Mouse (Mus musculus) myocyte (in vitro differentiated cells): ENCODE measurements around the gene Olfr371. TPM values are rescaled to one million over a fixed set of nuclear protein-coding genes. Genes with fewer than 3 reads are reported as not detected.

Experiments used
- H3K27me3 ChIP-seq: one replicate; pipeline ENCODE4 v1.6.1; 2011; ENCODE audit not compliant: control insufficient read depth, insufficient read depth, insufficient read length
- H3K36me3 ChIP-seq: one replicate; pipeline ENCODE4 v1.6.1; 2011; ENCODE audit not compliant: control insufficient read depth, insufficient read depth
- H3K4me2 ChIP-seq: one replicate; pipeline ENCODE4 v1.6.1; 2011; ENCODE audit warnings: low read depth, control low read depth
- H3K4me3 ChIP-seq: one replicate; pipeline ENCODE4 v1.5.1; 2011; ENCODE audit warnings: mild to moderate bottlenecking, control low read depth, moderate library complexity
- H3K79me2 ChIP-seq: one replicate; pipeline ENCODE4 v1.6.1; 2011; ENCODE audit not compliant: control insufficient read depth, insufficient read depth
- H3ac ChIP-seq: one replicate; pipeline ENCODE4 v1.6.1; 2011; ENCODE audit not compliant: control insufficient read depth, insufficient read length
- CEBPB ChIP-seq: IDR thresholded peaks from 2 replicates; pipeline ENCODE4 v1.6.1; 2011; ENCODE audit warnings: mild to moderate bottlenecking, moderate library complexity; ENCODE audit not compliant: poor library complexity, insufficient read depth, severe bottlenecking
- E2F4 ChIP-seq: IDR thresholded peaks from one replicate; pipeline ENCODE4 v1.6.1; 2011; ENCODE audit warnings: mild to moderate bottlenecking, control low read depth, moderate library complexity; ENCODE audit not compliant: insufficient read depth
- MAX ChIP-seq: IDR thresholded peaks from one replicate; pipeline ENCODE4 v1.6.1; 2011; ENCODE audit warnings: low read depth, mild to moderate bottlenecking, control low read depth
- MYOD1 ChIP-seq, 3 experiments: IDR thresholded peaks; one replicate each; pipeline ENCODE4 v1.6.1; 2011; ENCODE audit warnings: control low read depth in 2 of 3, low read depth in 2 of 3, mild to moderate bottlenecking in 2 of 3, moderate library complexity in 1 of 3; ENCODE audit not compliant: insufficient read length in 2 of 3, control insufficient read depth in 1 of 3
- MYOG ChIP-seq, 3 experiments: IDR thresholded peaks; one replicate each; pipeline ENCODE4 v1.6.1; 2011; ENCODE audit warnings: control low read depth in 2 of 3, low read depth in 2 of 3, mild to moderate bottlenecking in 2 of 3; ENCODE audit not compliant: insufficient read length in 2 of 3, control insufficient read depth in 1 of 3, insufficient read depth in 1 of 3
- POLR2A ChIP-seq: IDR thresholded peaks from one replicate; pipeline ENCODE4 v1.6.1; 2011; ENCODE audit warnings: low read depth, mild to moderate bottlenecking, control low read depth, moderate library complexity; ENCODE audit not compliant: insufficient read length
- POLR2AphosphoS2 ChIP-seq: IDR thresholded peaks from one replicate; pipeline ENCODE4 v1.6.1; 2011; ENCODE audit warnings: low read depth, control low read depth; ENCODE audit not compliant: insufficient read length
- REST ChIP-seq: IDR thresholded peaks from one replicate; pipeline ENCODE4 v1.6.1; 2011; ENCODE audit warnings: mild to moderate bottlenecking, control low read depth, moderate library complexity; ENCODE audit not compliant: insufficient read depth, insufficient read length
- SRF ChIP-seq: IDR thresholded peaks from one replicate; pipeline ENCODE4 v1.6.1; 2011; ENCODE audit warnings: low read depth; ENCODE audit not compliant: control insufficient read depth, insufficient read length
- TCF12 ChIP-seq: IDR thresholded peaks from one replicate; pipeline ENCODE4 v1.6.1; 2011; ENCODE audit warnings: mild to moderate bottlenecking, control low read depth; ENCODE audit not compliant: poor library complexity, insufficient read depth, severe bottlenecking
- TCF3 ChIP-seq: IDR thresholded peaks from one replicate; pipeline ENCODE4 v1.6.1; 2011; ENCODE audit warnings: low read depth, control low read depth; ENCODE audit not compliant: insufficient read length
- USF1 ChIP-seq: IDR thresholded peaks from one replicate; pipeline ENCODE4 v1.6.1; 2011; ENCODE audit warnings: low read depth, mild to moderate bottlenecking, control low read depth, moderate library complexity
- polyA plus RNA-seq: library from polyadenylated mRNA; unstranded; fragments of >200 nt; fragmentation: generic; extraction: Trizol; gene quantifications from one replicate; pipeline ENCODE4 v1.2.1, GENCODE M21; 2012; ENCODE audit warnings: missing spikeins

The Olfr371 gene
- not detected for polyA plus RNA-seq

- Histone ChIP-seq H3K79me2 (no peaks in the 10 kb centered on the region), H3K27me3 (no peaks in the 10 kb centered on the region), H3ac (no peak within 1 kb of the TSS), H3K36me3 (no peaks in the 10 kb centered on the region), H3K4me3 (no peak within 1 kb of the TSS), H3K4me2 (no peak within 1 kb of the TSS)
- TF ChIP-seq MAX: no peak
- no peak for TF ChIP-seq POLR2AphosphoS2
- no peak for TF ChIP-seq TCF3
- no peak for TF ChIP-seq CEBPB
- TF ChIP-seq POLR2A: no peak
- TF ChIP-seq MYOG (IDR thresholded peaks at IDR 0.05; ENCODE audit: control insufficient read depth in 1 of 3, insufficient read depth in 1 of 3, insufficient read length in 2 of 3, low read depth in 2 of 3): no peak
- TF ChIP-seq REST: no peak
- TF ChIP-seq TCF12: no peak
- TF ChIP-seq USF1: no peak
- no peak for TF ChIP-seq SRF
- no peak for TF ChIP-seq E2F4
- TF ChIP-seq MYOD1 (IDR thresholded peaks at IDR 0.05; ENCODE audit: control insufficient read depth in 1 of 3, insufficient read length in 2 of 3, low read depth in 2 of 3): no peak
Observed at GRCm38 (mm10) chr8:85225688-85226087, at the start of gene Olfr371. Gene Olfr371 (plus strand): TSS chr8:85225988.

- H3K27me3 ChIP-seq: no peaks in the 10 kb centered on the region
- TF ChIP-seq E2F4: no peak
- TF ChIP-seq MAX: no peak
- TF ChIP-seq USF1: no peak
- no peak for TF ChIP-seq REST
- TF ChIP-seq MYOD1 (IDR thresholded peaks at IDR 0.05; ENCODE audit: control insufficient read depth in 1 of 3, insufficient read length in 2 of 3, low read depth in 2 of 3): no peak
- TF ChIP-seq CEBPB: no peak
- no peak for TF ChIP-seq POLR2AphosphoS2
- TF ChIP-seq MYOG (IDR thresholded peaks at IDR 0.05; ENCODE audit: control insufficient read depth in 1 of 3, insufficient read depth in 1 of 3, insufficient read length in 2 of 3, low read depth in 2 of 3): no peak
- TF ChIP-seq TCF12: no peak
- TF ChIP-seq POLR2A: no peak
- no peak for TF ChIP-seq SRF
- no peak for TF ChIP-seq TCF3
- no peaks in the 10 kb centered on the region for H3K79me2 ChIP-seq
- H3K4me2 ChIP-seq: no peak overlapping the region
- H3K36me3 ChIP-seq: no peaks in the 10 kb centered on the region
- H3ac ChIP-seq: no peak overlapping the region
- H3K4me3 ChIP-seq: no peak overlapping the region
Observed at GRCm38 (mm10) chr8:85192346-85192745, 33.4 kb upstream of the Olfr371 start.

GRCm38 (mm10) chr8:85220220-85220619 is 5.6 kb upstream of the Olfr371 start:
- no peaks in the 10 kb centered on the region for H3K36me3 ChIP-seq
- H3K27me3 ChIP-seq: no peaks in the 10 kb centered on the region
- no peak overlapping the region for H3K4me2 ChIP-seq

GRCm38 (mm10) chr8:85220992-85221391 is 4.8 kb upstream of the Olfr371 start:
- Histone ChIP-seq H3K27me3 (no peaks in the 10 kb centered on the region), H3ac (no peak overlapping the region), H3K4me2 (no peak overlapping the region), H3K79me2 (no peaks in the 10 kb centered on the region), H3K4me3 (no peak overlapping the region), H3K36me3 (no peaks in the 10 kb centered on the region)
- TF ChIP-seq TCF3: no peak
- no peak for TF ChIP-seq REST
- TF ChIP-seq E2F4: no peak
- TF ChIP-seq USF1: no peak
- TF ChIP-seq MAX: no peak
- no peak for TF ChIP-seq TCF12
- no peak for TF ChIP-seq POLR2A
- no peak for TF ChIP-seq MYOG (IDR thresholded peaks at IDR 0.05; ENCODE audit: control insufficient read depth in 1 of 3, insufficient read depth in 1 of 3, insufficient read length in 2 of 3, low read depth in 2 of 3)

More at GRCm38 (mm10) chr8:85220220-85220619, 5.6 kb upstream of the Olfr371 start:
- Histone ChIP-seq H3ac (no peak overlapping the region), H3K79me2 (no peaks in the 10 kb centered on the region), H3K4me3 (no peak overlapping the region)
- TF ChIP-seq POLR2AphosphoS2: no peak

GRCm38 (mm10) chr8:85227297-85227696 is 1.5 kb downstream of the Olfr371 start:
- Histone ChIP-seq H3K4me3 (no peak overlapping the region), H3K27me3 (no peaks in the 10 kb centered on the region), H3K4me2 (no peak overlapping the region), H3ac (no peak overlapping the region), H3K79me2 (no peaks in the 10 kb centered on the region), H3K36me3 (no peaks in the 10 kb centered on the region)
- no peak for TF ChIP-seq REST
- TF ChIP-seq POLR2AphosphoS2: no peak
- TF ChIP-seq POLR2A: no peak

Other genes starting within 250 kb of the Olfr371 start
- gene Junb, start 247.3 kb upstream of the Olfr371 start, polyA plus RNA-seq: 140 TPM
- 9.3 TPM for gene Hook2, start 235.4 kb upstream of the Olfr371 start, polyA plus RNA-seq
- gene Best2, start 211.5 kb upstream of the Olfr371 start, polyA plus RNA-seq: not detected
- 204 TPM for gene Asna1, start 200.7 kb upstream of the Olfr371 start, polyA plus RNA-seq
- gene Trir, start 199.2 kb upstream of the Olfr371 start, polyA plus RNA-seq: 198 TPM
- gene Tnpo2, start 189.1 kb upstream of the Olfr371 start, polyA plus RNA-seq: 46.3 TPM
- gene Fbxw9, start 165.9 kb upstream of the Olfr371 start, polyA plus RNA-seq: 26.8 TPM
- gene Gm5741, start 158.0 kb upstream of the Olfr371 start, polyA plus RNA-seq: 0.31 TPM
- 86.7 TPM for gene Dhps, start 154.2 kb upstream of the Olfr371 start, polyA plus RNA-seq
- gene Wdr83os, start 145.2 kb upstream of the Olfr371 start, polyA plus RNA-seq: 166 TPM
- 26.8 TPM for gene Wdr83, start 144.7 kb upstream of the Olfr371 start, polyA plus RNA-seq
- 7.6 TPM for gene Man2b1, start 142.7 kb upstream of the Olfr371 start, polyA plus RNA-seq
- gene Zfp791, start 102.9 kb upstream of the Olfr371 start, polyA plus RNA-seq: not detected
- gene Cks1brt, start 74.1 kb upstream of the Olfr371 start, polyA plus RNA-seq: not detected
- 13.2 TPM for gene Orc6, start 73.6 kb downstream of the Olfr371 start, polyA plus RNA-seq
- 52.1 TPM for gene Vps35, start 73.8 kb downstream of the Olfr371 start, polyA plus RNA-seq
- 3.7 TPM for gene Mylk3, start 160.4 kb downstream of the Olfr371 start, polyA plus RNA-seq
- 12.3 TPM for gene 4921524J17Rik, start 206.8 kb downstream of the Olfr371 start, polyA plus RNA-seq